Mouse (Mus musculus): Measurements from ENCODE around the gene Gpa33. TPM values are rescaled to one million over a fixed set of nuclear protein-coding genes. Genes with fewer than 3 reads are reported as not detected.

Gene Gpa33
- polyA plus RNA-seq, 1 experiment from 2014 or later: not detected

GRCm38 (mm10) chr1:166117866-166118639, 12.0 kb upstream of the Gpa33 start:
- WGBS: 50% methylated on average over 13 of the region's 13 CpGs
- no peak overlapping the region for H3K4me3 ChIP-seq
- H3K4me2 ChIP-seq: peak overlapping the region; percentile 13; the same call in 1 of the 2 replicates
- peak overlapping the region; percentile 65 for H3K27ac ChIP-seq (replicated peaks)
- no peaks in the 10 kb centered on the region for H3K27me3 ChIP-seq
- peak; percentile 47 for ATAC-seq (ENCODE audit: low read depth)
- H3K9ac ChIP-seq: 0 out of 2 replicates have a peak overlapping the region, but pooled peaks have one; percentile 22
- peaks cover 10% of the 10 kb centered on the region for H3K4me1 ChIP-seq (replicated peaks)
- H3K36me3 ChIP-seq: no peaks in the 10 kb centered on the region
- no peaks in the 10 kb centered on the region for H3K9me3 ChIP-seq

DNA sequence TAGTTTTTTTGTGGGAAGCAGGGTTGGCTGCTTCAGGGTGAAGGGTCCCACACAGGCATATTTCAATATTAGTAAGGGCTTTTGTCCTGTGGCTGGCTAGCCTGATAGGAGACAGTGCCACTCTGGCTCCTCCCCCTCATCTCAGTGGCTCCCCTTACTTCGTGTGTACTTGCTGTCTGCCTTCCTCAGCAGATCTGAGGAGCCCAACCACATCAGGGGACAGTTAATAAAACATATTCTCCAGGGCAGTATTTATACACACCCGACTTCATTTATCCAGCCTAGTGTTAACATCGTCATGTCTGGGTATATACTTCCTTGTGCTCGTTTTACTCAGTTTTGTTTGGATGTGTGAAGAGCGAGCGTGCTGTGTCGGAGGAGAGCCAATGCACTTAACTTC, 7.9 kb upstream of the Gpa33 start:
- no peak overlapping the region for H3K4me3 ChIP-seq
- peaks cover 10% of the 10 kb centered on the region for H3K4me1 ChIP-seq (replicated peaks)
- no peaks in the 10 kb centered on the region for H3K9me3 ChIP-seq
- H3K27me3 ChIP-seq: no peaks in the 10 kb centered on the region
- H3K9ac ChIP-seq: no peak overlapping the region
- WGBS: 80% methylated on average over 7 of the region's 7 CpGs
- H3K4me2 ChIP-seq: no peak overlapping the region
- no peaks in the 10 kb centered on the region for H3K36me3 ChIP-seq
- no peak overlapping the region for H3K27ac ChIP-seq (replicated peaks)
- no peak for ATAC-seq (ENCODE audit: low read depth)

- no peak for ATAC-seq (ENCODE audit: low read depth)
- Histone ChIP-seq H3K27me3 (no peaks in the 10 kb centered on the region), H3K9me3 (no peaks in the 10 kb centered on the region), H3K4me2 (no peak overlapping the region), H3K27ac (replicated peaks) (no peak overlapping the region), H3K36me3 (no peaks in the 10 kb centered on the region), H3K9ac (no peak overlapping the region), H3K4me1 (replicated peaks) (peaks cover 7% of the 10 kb centered on the region), H3K4me3 (no peak overlapping the region)
- 94% methylated on average over 1 of the region's 1 CpGs for WGBS
Measured at GRCm38 (mm10) chr1:166123045-166123444, 7.0 kb upstream of the Gpa33 start.

DNA sequence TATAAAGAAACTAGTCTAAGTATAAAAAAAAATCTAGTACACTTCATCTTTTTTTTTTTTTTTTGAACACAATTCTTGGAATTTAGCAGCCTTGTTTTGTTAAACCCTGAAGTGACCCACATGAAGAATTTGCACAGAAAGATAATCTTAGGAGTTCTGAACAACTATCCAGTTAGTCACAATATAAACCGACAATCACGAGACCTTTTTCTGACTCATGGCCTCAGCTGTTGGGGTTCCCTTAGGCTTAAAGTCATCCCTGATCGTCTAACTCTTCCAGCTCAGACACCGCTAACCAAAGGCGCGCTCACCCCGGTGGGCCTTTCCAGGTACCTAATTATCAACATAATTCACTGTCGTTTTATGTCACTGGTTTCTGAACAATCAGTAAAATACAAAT, 6.3 kb upstream of the Gpa33 start:
- no peak for ATAC-seq (ENCODE audit: low read depth)
- Histone ChIP-seq H3K27ac (replicated peaks) (no peak overlapping the region), H3K36me3 (no peaks in the 10 kb centered on the region), H3K27me3 (no peaks in the 10 kb centered on the region), H3K4me2 (no peak overlapping the region), H3K9ac (no peak overlapping the region), H3K4me1 (replicated peaks) (no peaks in the 10 kb centered on the region), H3K9me3 (no peaks in the 10 kb centered on the region), H3K4me3 (no peak overlapping the region)
- 91% methylated on average over 8 of the region's 8 CpGs for WGBS

DNA sequence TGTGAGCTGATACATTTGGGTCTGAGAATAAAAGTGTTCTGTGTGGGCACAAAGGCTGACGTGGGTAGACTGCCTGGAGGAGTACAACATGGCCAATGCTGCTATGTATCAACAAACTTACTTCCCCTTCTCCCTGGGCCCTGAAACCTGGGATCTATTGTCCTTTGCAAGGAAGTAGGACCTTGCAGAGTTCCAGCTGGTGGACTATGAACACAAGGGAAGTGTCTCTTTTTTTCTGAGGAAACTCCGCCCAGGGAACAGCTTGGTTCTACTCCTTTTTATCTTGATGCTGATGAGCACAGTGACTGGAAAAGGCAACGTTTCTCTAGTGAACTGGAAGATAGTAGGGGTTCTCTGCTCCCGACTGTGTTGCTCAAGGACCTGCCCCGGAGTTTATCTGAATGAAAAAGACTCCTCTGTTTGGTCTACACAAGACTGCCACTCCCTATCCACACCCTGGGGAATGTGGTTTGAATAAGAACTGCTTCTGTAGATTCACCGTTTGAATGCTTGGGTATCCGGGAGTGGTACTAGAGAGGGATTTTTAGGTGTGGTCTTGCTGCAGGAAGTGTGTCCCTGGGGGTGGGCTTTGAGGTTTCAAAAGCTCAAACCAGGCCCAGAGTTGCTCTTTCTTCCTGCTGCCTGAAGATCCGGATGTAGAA, 5.0 kb upstream of the Gpa33 start:
- Histone ChIP-seq H3K27me3 (no peaks in the 10 kb centered on the region), H3K9me3 (no peaks in the 10 kb centered on the region), H3K4me2 (no peak overlapping the region), H3K4me3 (no peak overlapping the region), H3K4me1 (replicated peaks) (no peaks in the 10 kb centered on the region), H3K9ac (no peak overlapping the region), H3K27ac (replicated peaks) (no peak overlapping the region), H3K36me3 (no peaks in the 10 kb centered on the region)
- WGBS: 67% methylated on average over 8 of the region's 8 CpGs
- ATAC-seq (ENCODE audit: low read depth): no peak

DNA sequence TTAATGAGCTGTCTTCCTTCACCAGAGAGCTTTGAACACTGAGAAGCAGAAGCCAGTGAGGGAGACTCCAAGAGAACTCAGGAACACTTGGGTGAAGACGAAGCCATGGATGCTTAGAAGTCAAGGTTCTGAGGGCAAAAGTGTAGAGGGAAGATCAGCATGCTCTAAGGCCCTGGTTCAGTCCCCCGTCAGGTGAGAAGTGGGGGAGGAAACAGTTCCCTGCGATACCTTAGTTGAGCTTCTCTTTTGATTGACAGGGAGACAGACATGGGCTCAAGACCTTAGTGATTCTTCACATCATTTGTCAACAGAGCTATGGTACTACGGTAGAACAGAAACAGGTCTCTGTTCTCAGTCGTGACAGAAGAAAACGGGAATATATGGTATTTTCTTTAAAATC, 3.7 kb upstream of the Gpa33 start:
- WGBS: 93% methylated on average over 6 of the region's 6 CpGs
- H3K9ac ChIP-seq: no peak overlapping the region
- no peak overlapping the region for H3K27ac ChIP-seq (replicated peaks)
- H3K36me3 ChIP-seq: no peaks in the 10 kb centered on the region
- H3K4me2 ChIP-seq: no peak overlapping the region
- ATAC-seq (ENCODE audit: low read depth): no peak
- no peaks in the 10 kb centered on the region for H3K27me3 ChIP-seq
- no peak overlapping the region for H3K4me3 ChIP-seq
- H3K4me1 ChIP-seq (replicated peaks): no peaks in the 10 kb centered on the region
- no peaks in the 10 kb centered on the region for H3K9me3 ChIP-seq

- WGBS: 76% methylated on average over 9 of the region's 9 CpGs
- H3K4me2 ChIP-seq: peak overlapping the region; percentile 22; the same call in 1 of the 2 replicates
Measured at GRCm38 (mm10) chr1:166126795-166127194, 3.2 kb upstream of the Gpa33 start.

GRCm38 (mm10) chr1:166127719-166128118, 2.3 kb upstream of the Gpa33 start, which contains the start of gene Dusp27:
Gene Dusp27 (minus strand): TSS chr1:166127922.
- no peak within 1 kb of the TSS for H3K9ac ChIP-seq
- H3K4me3 ChIP-seq: no peak within 1 kb of the TSS
- H3K9me3 ChIP-seq: no peaks in the 10 kb centered on the region
- H3K4me1 ChIP-seq (replicated peaks): peaks cover 10% of the 10 kb centered on the region
- no peak for ATAC-seq (ENCODE audit: low read depth)
- H3K27ac ChIP-seq (replicated peaks): peak within 1 kb of the TSS; percentile 25; the same call in 1 of the 2 replicates
- no peaks in the 10 kb centered on the region; the same call in 1 of the 2 replicates for H3K27me3 ChIP-seq
- 56% methylated on average over 4 of the region's 4 CpGs for WGBS
- no peaks in the 10 kb centered on the region for H3K36me3 ChIP-seq
- H3K4me2 ChIP-seq: peak within 1 kb of the TSS; percentile 22; the same call in 1 of the 2 replicates

More at GRCm38 (mm10) chr1:166126795-166127194, 3.2 kb upstream of the Gpa33 start:
- Histone ChIP-seq H3K27ac (replicated peaks) (no peak overlapping the region), H3K27me3 (no peaks in the 10 kb centered on the region), H3K4me3 (no peak overlapping the region), H3K4me1 (replicated peaks) (peaks cover 3% of the 10 kb centered on the region; the same call in 1 of the 2 replicates), H3K9me3 (no peaks in the 10 kb centered on the region), H3K9ac (no peak overlapping the region), H3K36me3 (no peaks in the 10 kb centered on the region)
- no peak for ATAC-seq (ENCODE audit: low read depth)

DNA sequence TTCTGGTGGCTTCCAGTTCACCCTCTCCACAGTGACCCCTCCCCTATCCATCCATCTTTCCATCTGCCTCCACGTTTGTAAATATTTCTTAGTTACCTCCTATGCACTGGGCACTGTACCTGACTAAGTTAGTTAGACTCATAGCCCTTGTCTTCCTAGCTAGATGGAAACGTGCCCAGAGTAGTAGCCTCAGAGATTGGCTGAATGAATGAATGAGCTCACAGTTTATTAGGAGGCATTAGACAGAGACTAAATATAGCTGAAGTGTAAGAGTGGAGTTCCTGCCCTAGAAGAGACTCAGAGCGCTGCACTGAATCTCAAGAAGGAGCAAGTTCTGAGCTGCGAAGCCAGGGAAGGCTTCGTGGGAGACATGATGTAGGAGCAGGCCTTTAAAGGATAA, 1.5 kb upstream of the Gpa33 start:
- H3K9me3 ChIP-seq: no peaks in the 10 kb centered on the region
- no peak overlapping the region for H3K27ac ChIP-seq (replicated peaks)
- no peaks in the 10 kb centered on the region for H3K36me3 ChIP-seq
- no peak for ATAC-seq (ENCODE audit: low read depth)
- peaks cover 10% of the 10 kb centered on the region for H3K4me1 ChIP-seq (replicated peaks)
- no peak overlapping the region for H3K9ac ChIP-seq
- WGBS: 92% methylated on average over 5 of the region's 5 CpGs
- no peak overlapping the region for H3K4me3 ChIP-seq
- no peaks in the 10 kb centered on the region; the same call in 1 of the 2 replicates for H3K27me3 ChIP-seq
- H3K4me2 ChIP-seq: no peak overlapping the region

DNA sequence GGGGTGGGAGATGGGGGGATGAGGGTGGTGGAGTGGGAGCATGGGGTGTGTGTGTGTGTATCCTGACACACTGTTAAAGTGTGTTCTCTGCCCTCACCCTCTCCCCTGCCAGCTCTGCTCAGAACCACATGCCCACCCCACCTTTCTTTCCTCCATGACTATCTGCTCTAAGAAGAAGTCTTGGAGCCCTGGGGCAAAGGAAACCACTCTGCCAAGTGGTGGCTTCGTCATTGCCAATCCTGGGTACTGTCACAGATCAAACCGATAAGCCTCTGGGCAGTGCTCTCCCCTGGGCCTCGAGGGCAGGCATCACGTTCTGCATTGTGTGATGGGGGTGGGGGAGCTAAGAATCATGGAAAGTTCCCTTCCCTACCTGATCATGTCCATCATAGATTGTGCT, 2.3 kb downstream of the Gpa33 start:
- no peak for ATAC-seq (ENCODE audit: low read depth)
- H3K9me3 ChIP-seq: no peaks in the 10 kb centered on the region
- H3K36me3 ChIP-seq: no peaks in the 10 kb centered on the region
- no peak overlapping the region for H3K27ac ChIP-seq (replicated peaks)
- peaks cover 10% of the 10 kb centered on the region for H3K4me1 ChIP-seq (replicated peaks)
- 56% methylated on average over 4 of the region's 4 CpGs for WGBS
- no peak overlapping the region for H3K4me3 ChIP-seq
- no peak overlapping the region for H3K4me2 ChIP-seq
- H3K27me3 ChIP-seq: peaks cover 5% of the 10 kb centered on the region
- no peak overlapping the region for H3K9ac ChIP-seq

GRCm38 (mm10) chr1:166135091-166135740, 5.2 kb downstream of the Gpa33 start:
- Histone ChIP-seq H3K9ac (no peak overlapping the region), H3K27ac (replicated peaks) (no peak overlapping the region), H3K9me3 (no peaks in the 10 kb centered on the region), H3K36me3 (no peaks in the 10 kb centered on the region), H3K27me3 (peaks cover 5% of the 10 kb centered on the region), H3K4me2 (no peak overlapping the region), H3K4me1 (replicated peaks) (peaks cover 27% of the 10 kb centered on the region), H3K4me3 (no peak overlapping the region)
- no peak for ATAC-seq (ENCODE audit: low read depth)
- 35% methylated on average over 5 of the region's 5 CpGs for WGBS

All from neural tube, embryonic 13.5 days (tissue).